ENCODE assay signal across 12 mouse cellular contexts in the genomic region with DNA sequence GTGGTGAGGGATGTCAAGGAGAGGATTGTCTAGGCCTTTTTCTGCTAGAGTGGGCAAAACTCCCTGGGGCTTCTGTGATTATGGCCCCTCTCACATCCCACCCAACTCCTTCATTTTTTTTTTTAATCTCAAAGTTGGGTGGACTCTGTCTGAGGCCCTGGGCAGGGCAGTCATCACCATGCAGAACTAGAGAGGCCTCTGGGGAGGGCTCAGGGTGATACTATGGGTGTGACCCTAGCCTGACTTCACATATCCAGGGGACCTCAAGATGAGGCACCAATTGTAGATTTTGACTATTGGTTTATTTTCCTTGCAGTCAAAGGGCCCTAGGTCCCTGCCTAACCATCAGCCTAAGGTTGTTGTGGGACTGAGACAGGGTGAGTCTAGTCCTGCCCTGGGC.
"Had no signal": no experiment of that assay in that cellular context is flagged by ENCODE, and none has a peak within 500 bp of the region (broad histone marks: within the 10 kb centered on the region; RNA-seq: fewer than 3 reads in every experiment).

No protein-coding gene starts in this region.

- H3K27me3 ChIP-seq: intestine, embryonic 15.5 days had no signal

- H3K36me3 ChIP-seq: intestine, embryonic 15.5 days; limb, embryonic 13.5 days; midbrain, embryonic 15.5 days; neural tube, embryonic 13.5 days had no signal

- H3K27ac ChIP-seq: limb, embryonic 13.5 days; midbrain, embryonic 15.5 days; neural tube, embryonic 13.5 days had no signal

- H3K9me3 ChIP-seq: intestine, embryonic 15.5 days; limb, embryonic 13.5 days; midbrain, embryonic 15.5 days; neural tube, embryonic 13.5 days had no signal

- ATAC-seq: intestine, embryonic 15.5 days; midbrain, embryonic 15.5 days had no signal

- H3K4me3 ChIP-seq: intestine, embryonic 15.5 days; limb, embryonic 13.5 days; midbrain, embryonic 15.5 days; neural tube, embryonic 13.5 days had no signal

- H3K9ac ChIP-seq: intestine, embryonic 15.5 days; limb, embryonic 13.5 days; midbrain, embryonic 15.5 days; neural tube, embryonic 13.5 days had no signal

- DNase-seq: kidney, adult 2 months; kidney, postnatal 25 days; lung, adult 18-20 months; right cerebral cortex, adult 18-20 months; right cerebral cortex, postnatal 25 days; thymus, adult 18-20 months; thymus, postnatal 14 days had no signal

- H3K4me2 ChIP-seq: intestine, embryonic 15.5 days; limb, embryonic 13.5 days; midbrain, embryonic 11.5 days; midbrain, embryonic 15.5 days; neural tube, embryonic 13.5 days had no signal
